Mouse (Mus musculus): ENCODE results near the gene Lrrc42. TPM values are rescaled to one million over a fixed set of nuclear protein-coding genes. Genes with fewer than 3 reads are reported as not detected.

Lrrc42 gene
- 56.8 and 59.4 TPM in 2 replicates for polyA plus RNA-seq (2015; fragmentation: Nextera tagmentation; extraction: Ambion mirVana)

GRCm38 (mm10) chr4:107253125-107254091, at the start of gene Lrrc42, which contains the start of gene Hspb11:
TSS of gene Lrrc42 (minus strand) at chr4:107253532.
TSS of gene Hspb11 (plus strand) at chr4:107253593.
- ATAC-seq (ENCODE audit: low FRiP score) = peak; percentile 96

GRCm38 (mm10) chr4:107302832-107303231, 49.5 kb upstream of the Lrrc42 start:
- 85% methylated on average over 4 of the region's 4 CpGs for WGBS
- ATAC-seq (ENCODE audit: low FRiP score) = no peak
- H3K4me1 ChIP-seq (replicated peaks) = no peaks in the 10 kb centered on the region

More at GRCm38 (mm10) chr4:107253125-107254091, at the start of gene Lrrc42, which contains the start of gene Hspb11:
- peak within 1 kb of the TSS; percentile 87 for H3K9ac ChIP-seq
- H3K36me3 ChIP-seq = no peaks in the 10 kb centered on the region
- H3K9me3 ChIP-seq = no peaks in the 10 kb centered on the region
- peaks cover 44% of the 10 kb centered on the region for H3K4me1 ChIP-seq (replicated peaks)
- H3K27ac ChIP-seq = peak within 1 kb of the TSS; percentile 94
- H3K4me3 ChIP-seq = peak within 1 kb of the TSS; percentile 78
- H3K4me2 ChIP-seq = peak within 1 kb of the TSS; percentile 70
- no peaks in the 10 kb centered on the region for H3K27me3 ChIP-seq
- WGBS = under 1% methylated on average over 94 of the region's 101 CpGs

GRCm38 (mm10) chr4:107302221-107302620, 48.9 kb upstream of the Lrrc42 start:
- no peak for ATAC-seq (ENCODE audit: low FRiP score)
- no peaks in the 10 kb centered on the region for H3K27me3 ChIP-seq
- no peaks in the 10 kb centered on the region for H3K36me3 ChIP-seq
- H3K4me3 ChIP-seq = no peak overlapping the region
- H3K27ac ChIP-seq = no peak overlapping the region
- no peak overlapping the region for H3K4me2 ChIP-seq
- no peak overlapping the region for H3K9ac ChIP-seq
- H3K9me3 ChIP-seq = no peaks in the 10 kb centered on the region
- H3K4me1 ChIP-seq (replicated peaks) = no peaks in the 10 kb centered on the region
- WGBS = 90% methylated on average over 9 of the region's 9 CpGs

More at GRCm38 (mm10) chr4:107302832-107303231, 49.5 kb upstream of the Lrrc42 start:
- no peaks in the 10 kb centered on the region for H3K27me3 ChIP-seq
- no peaks in the 10 kb centered on the region for H3K36me3 ChIP-seq
- H3K9me3 ChIP-seq = no peaks in the 10 kb centered on the region
- no peak overlapping the region for H3K27ac ChIP-seq
- no peak overlapping the region for H3K4me2 ChIP-seq
- H3K4me3 ChIP-seq = no peak overlapping the region
- H3K9ac ChIP-seq = no peak overlapping the region

- Histone ChIP-seq H3K9ac (no peak overlapping the region), H3K27me3 (no peaks in the 10 kb centered on the region), H3K36me3 (no peaks in the 10 kb centered on the region), H3K9me3 (no peaks in the 10 kb centered on the region), H3K4me1 (replicated peaks) (no peaks in the 10 kb centered on the region), H3K27ac (no peak overlapping the region), H3K4me3 (no peak overlapping the region), H3K4me2 (no peak overlapping the region)
- ATAC-seq (ENCODE audit: low FRiP score) = no peak
- 96% methylated on average over 1 of the region's 1 CpGs for WGBS
Observed at GRCm38 (mm10) chr4:107300902-107301555, 47.7 kb upstream of the Lrrc42 start.

GRCm38 (mm10) chr4:107300371-107300770, 47.0 kb upstream of the Lrrc42 start:
- WGBS = 85% methylated on average over 4 of the region's 4 CpGs
- no peak for ATAC-seq (ENCODE audit: low FRiP score)
- Histone ChIP-seq H3K4me3 (no peak overlapping the region), H3K9ac (no peak overlapping the region), H3K27ac (no peak overlapping the region), H3K9me3 (no peaks in the 10 kb centered on the region), H3K36me3 (no peaks in the 10 kb centered on the region), H3K4me2 (no peak overlapping the region), H3K27me3 (no peaks in the 10 kb centered on the region), H3K4me1 (replicated peaks) (no peaks in the 10 kb centered on the region)

GRCm38 (mm10) chr4:107299779-107300340, 46.5 kb upstream of the Lrrc42 start:
- H3K36me3 ChIP-seq = no peaks in the 10 kb centered on the region
- WGBS = 88% methylated on average over 7 of the region's 7 CpGs
- H3K9me3 ChIP-seq = no peaks in the 10 kb centered on the region
- no peak overlapping the region for H3K4me3 ChIP-seq
- no peak overlapping the region for H3K27ac ChIP-seq
- no peak for ATAC-seq (ENCODE audit: low FRiP score)
- H3K4me2 ChIP-seq = no peak overlapping the region
- H3K27me3 ChIP-seq = no peaks in the 10 kb centered on the region
- no peak overlapping the region for H3K9ac ChIP-seq
- no peaks in the 10 kb centered on the region for H3K4me1 ChIP-seq (replicated peaks)

- Histone ChIP-seq H3K4me1 (replicated peaks) (no peaks in the 10 kb centered on the region), H3K9ac (no peak overlapping the region), H3K36me3 (no peaks in the 10 kb centered on the region), H3K4me3 (no peak overlapping the region), H3K9me3 (no peaks in the 10 kb centered on the region), H3K27me3 (no peaks in the 10 kb centered on the region), H3K4me2 (no peak overlapping the region), H3K27ac (no peak overlapping the region)
- 86% methylated on average over 8 of the region's 8 CpGs for whole genome bisulfite sequencing
- no peak for ATAC-seq (ENCODE audit: low FRiP score)
Observed at GRCm38 (mm10) chr4:107298071-107298606, 44.8 kb upstream of the Lrrc42 start.

- Histone ChIP-seq H3K27me3 (no peaks in the 10 kb centered on the region), H3K9me3 (no peaks in the 10 kb centered on the region), H3K4me2 (no peak overlapping the region), H3K9ac (no peak overlapping the region), H3K4me3 (no peak overlapping the region), H3K36me3 (no peaks in the 10 kb centered on the region), H3K4me1 (replicated peaks) (no peaks in the 10 kb centered on the region), H3K27ac (no peak overlapping the region)
- WGBS = 72% methylated on average over 4 of the region's 4 CpGs
- ATAC-seq (ENCODE audit: low FRiP score) = no peak
Observed at GRCm38 (mm10) chr4:107292273-107292662, 38.9 kb upstream of the Lrrc42 start.

GRCm38 (mm10) chr4:107291611-107292272, 38.4 kb upstream of the Lrrc42 start:
- no peak overlapping the region for H3K9ac ChIP-seq
- ATAC-seq (ENCODE audit: low FRiP score) = no peak
- no peak overlapping the region for H3K27ac ChIP-seq
- no peak overlapping the region for H3K4me3 ChIP-seq
- no peaks in the 10 kb centered on the region for H3K36me3 ChIP-seq
- no peaks in the 10 kb centered on the region for H3K27me3 ChIP-seq
- no peak overlapping the region for H3K4me2 ChIP-seq
- no peaks in the 10 kb centered on the region for H3K9me3 ChIP-seq
- no peaks in the 10 kb centered on the region for H3K4me1 ChIP-seq (replicated peaks)
- 82% methylated on average over 7 of the region's 7 CpGs for whole genome bisulfite sequencing

GRCm38 (mm10) chr4:107287517-107287916, 34.2 kb upstream of the Lrrc42 start:
- Histone ChIP-seq H3K9me3 (no peaks in the 10 kb centered on the region), H3K4me3 (no peak overlapping the region), H3K27me3 (no peaks in the 10 kb centered on the region), H3K9ac (no peak overlapping the region), H3K4me1 (replicated peaks) (no peaks in the 10 kb centered on the region), H3K27ac (no peak overlapping the region), H3K36me3 (peaks cover 6% of the 10 kb centered on the region; the same call in 1 of the 2 replicates), H3K4me2 (no peak overlapping the region)
- 88% methylated on average over 2 of the region's 2 CpGs for WGBS
- no peak for ATAC-seq (ENCODE audit: low FRiP score)

- no peak for ATAC-seq (ENCODE audit: low FRiP score)
- Histone ChIP-seq H3K27ac (no peak overlapping the region), H3K4me2 (no peak overlapping the region), H3K27me3 (no peaks in the 10 kb centered on the region), H3K9ac (no peak overlapping the region), H3K36me3 (peaks cover 9% of the 10 kb centered on the region; the same call in 1 of the 2 replicates), H3K4me1 (replicated peaks) (no peaks in the 10 kb centered on the region), H3K9me3 (no peaks in the 10 kb centered on the region), H3K4me3 (no peak overlapping the region)
- WGBS = 93% methylated on average over 8 of the region's 8 CpGs
Observed at GRCm38 (mm10) chr4:107286386-107286785, 33.1 kb upstream of the Lrrc42 start.
